Mouse (Mus musculus) yolk sac, embryonic 10.5 days (tissue): Measurements from ENCODE around the gene Cdh13.

ENCODE experiments used
- DNase-seq: peaks from one replicate; pipeline ENCODE4 v3.0.0-alpha.2; 2017; ENCODE audit warnings: low spot score

Cdh13 gene

DNA sequence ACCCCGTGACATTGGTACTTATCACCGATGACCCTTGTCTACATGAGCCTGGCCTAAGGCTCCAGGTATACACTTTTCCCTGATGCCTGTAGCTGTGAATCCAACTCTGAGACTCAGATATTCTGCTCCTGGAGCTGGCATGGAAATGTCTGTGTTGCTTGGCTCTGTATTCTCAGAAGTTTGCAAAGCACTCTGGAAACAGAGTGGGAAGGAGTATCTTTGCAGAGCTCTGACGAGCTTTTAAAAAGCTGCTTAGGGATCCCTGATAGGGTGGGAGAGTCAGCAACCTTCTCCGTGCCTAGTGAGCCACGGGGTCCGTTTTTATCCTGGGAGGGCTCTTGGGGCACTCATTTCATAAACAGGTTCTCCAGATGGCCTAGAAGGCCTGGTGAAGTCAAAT lies 526.1 kb downstream of the Cdh13 start:
- DNase-seq: no peak

DNA sequence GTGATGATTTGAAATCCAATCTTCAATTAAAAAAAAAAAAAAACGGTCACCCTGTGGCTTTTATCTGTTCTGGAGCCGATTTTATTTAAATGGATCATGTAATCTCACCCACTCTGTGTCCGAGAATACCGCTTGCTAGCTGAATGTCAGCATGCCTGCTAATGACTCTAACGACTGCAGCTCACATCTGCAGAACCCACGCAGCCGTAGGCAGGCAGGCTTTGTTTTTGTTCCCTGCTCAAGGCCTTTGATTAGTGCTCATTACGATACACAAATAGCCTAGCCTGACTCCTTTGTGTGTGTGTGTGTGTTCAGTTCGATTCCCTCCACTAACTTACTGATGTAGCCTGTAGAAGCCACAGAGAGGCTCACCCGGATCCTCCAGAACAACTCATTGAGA lies 531.5 kb downstream of the Cdh13 start:
- DNase-seq: no peak

DNA sequence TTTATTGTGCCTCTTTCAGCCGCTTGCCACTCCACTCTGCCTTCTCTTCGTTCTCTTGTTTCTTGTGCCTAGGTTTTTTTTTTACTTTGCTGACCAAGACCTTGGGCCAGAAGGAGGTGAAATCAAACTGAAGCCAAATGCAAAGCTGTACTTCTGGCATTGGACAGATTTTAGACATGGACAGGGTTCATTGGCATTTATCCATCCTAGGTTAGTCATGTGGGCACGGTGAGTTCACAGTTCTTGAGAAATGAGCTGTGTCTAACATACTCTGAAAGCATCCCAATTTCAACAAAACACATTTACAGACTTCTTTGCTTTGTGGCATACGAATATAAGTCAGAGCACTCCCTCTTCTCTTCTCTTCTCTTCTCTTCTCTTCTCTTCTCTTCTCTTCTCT lies 543.2 kb downstream of the Cdh13 start:
- DNase-seq: no peak

DNA sequence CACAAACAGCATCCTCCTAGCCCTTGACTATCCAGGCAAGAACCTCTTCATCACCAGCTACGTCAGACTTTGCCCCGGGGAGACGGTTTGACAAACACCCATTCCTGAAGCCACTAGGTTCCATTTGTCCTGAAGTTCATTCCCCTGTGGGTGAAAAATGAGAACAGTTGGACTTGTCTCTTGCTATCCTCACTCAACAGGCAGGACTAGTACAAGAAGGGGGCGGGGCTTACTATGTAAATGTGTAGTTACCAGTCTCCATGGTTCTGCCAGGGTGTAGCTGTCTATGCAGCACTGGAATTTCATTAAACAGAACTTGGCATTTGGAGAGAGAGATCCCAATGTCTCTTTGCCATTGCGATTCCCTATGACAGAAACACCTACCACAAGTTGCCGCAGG lies 544.2 kb downstream of the Cdh13 start:
- DNase-seq: no peak

DNA sequence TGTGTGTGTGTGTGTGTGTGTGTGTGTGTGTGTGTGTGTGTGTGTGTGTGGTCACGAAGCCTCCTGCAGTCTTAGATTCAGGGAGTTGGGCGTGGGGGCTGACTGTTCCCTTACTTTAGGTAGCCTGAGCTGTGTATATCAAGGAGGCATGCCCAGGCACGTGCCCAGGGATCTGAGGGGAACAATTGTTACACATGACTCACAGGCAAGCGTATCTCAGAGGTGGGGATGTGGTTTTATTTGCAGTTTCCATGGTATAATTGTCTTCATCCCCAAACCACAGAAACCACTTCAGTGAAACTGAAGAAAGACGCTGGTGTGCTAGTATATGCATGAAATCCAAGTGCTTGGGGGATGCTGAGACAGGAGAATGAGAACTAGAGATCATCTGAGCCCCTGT lies 546.8 kb downstream of the Cdh13 start:
- no peak for DNase-seq

DNA sequence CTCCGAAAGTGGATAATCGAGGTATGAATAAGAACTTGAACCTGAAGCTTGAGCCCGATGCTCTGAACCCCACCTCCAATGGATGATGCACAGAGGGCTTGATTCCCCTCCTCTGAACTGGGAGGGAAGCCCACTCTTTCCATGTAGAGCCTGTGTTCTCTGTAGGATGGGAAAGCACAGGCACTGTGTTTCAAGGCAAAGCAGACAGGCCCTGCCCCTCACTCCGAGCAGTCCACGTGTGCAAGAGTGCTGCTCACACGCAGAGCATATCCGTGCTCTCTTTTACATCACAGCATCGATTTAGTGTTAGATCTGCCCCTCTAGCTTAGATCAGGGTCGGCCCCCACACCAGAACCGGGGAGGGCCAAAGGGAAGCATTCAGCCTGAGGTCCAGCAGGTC lies 547.5 kb downstream of the Cdh13 start:
- no peak for DNase-seq

DNA sequence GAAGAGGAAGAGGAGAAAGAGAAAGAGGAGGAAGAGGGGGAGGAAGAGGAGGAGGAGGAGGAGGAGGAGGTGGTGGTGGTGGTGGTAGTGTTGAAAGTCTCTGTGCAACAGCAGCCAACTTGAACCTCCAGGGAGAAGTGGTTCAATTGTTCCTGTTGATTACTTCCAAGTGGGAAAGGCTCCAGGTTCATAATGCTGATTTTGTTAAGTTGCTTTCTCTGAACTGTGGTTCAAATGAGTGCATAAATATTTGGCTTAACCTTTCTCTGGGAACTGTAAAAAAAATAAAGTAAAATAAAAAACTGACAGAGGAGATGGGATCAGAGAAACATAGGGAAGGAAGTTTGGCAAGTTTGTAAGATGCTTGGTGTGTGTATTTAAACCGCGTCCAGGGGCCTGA lies 555.3 kb downstream of the Cdh13 start:
- no peak for DNase-seq

DNA sequence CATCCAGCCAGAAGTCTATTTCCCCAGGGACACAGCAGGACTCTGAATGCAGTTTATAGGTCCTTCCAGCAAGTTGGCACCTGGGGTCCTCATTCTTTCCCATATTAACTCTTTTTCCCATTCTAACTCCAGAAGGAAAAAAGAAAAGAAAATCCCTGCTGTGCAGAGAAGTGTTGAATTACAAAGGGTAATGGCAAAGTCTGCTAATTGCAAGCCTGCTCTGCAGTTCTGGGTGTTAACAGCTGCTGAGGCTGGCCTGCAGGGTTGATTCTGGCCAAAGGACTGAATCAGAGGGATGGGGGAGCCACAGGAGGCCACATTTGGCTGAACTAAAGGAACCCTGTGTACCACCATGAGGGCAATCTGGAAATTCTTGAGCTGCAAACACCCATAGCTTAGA lies 562.2 kb downstream of the Cdh13 start:
- no peak for DNase-seq

DNA sequence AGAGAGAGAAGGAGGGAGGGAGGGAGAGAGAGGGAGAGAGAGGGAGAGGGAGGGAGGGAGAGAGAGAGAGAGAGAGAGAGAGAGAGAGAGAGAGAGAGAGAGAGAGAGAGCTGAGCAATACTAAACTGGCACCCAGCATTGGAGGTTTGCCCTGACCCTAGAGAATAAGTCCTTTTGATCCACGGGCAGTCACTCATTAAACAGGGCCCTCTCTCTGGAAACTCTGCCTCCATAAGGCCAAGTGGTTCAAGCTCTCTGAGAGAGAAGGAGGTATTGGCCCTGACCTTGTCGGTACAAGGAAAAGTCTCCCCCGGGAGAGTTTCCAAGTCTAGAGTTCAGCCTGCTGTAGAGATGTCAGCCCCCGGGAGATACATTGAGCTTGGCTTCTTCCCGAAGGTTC lies 564.5 kb downstream of the Cdh13 start:
- DNase-seq: no peak

DNA sequence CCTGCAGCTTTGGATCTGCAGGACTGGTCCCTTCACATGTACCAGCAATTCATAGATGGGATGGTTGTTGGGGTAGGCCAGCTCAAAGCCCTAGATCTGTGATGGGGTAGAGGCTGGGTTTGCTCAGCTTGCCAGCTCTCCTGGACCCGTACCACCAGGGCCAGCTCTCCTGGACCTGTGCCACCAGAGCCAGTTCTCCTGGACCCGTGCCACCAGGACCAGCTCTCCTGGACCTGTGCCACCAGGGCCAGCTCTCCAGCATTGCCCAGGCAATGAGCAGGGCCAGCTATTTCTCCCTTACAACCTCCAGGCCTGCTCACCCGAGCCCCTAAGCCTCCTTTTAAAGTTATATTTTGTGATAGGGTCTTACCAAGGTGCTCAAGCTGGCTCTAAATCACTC lies 566.0 kb downstream of the Cdh13 start:
- DNase-seq: no peak

DNA sequence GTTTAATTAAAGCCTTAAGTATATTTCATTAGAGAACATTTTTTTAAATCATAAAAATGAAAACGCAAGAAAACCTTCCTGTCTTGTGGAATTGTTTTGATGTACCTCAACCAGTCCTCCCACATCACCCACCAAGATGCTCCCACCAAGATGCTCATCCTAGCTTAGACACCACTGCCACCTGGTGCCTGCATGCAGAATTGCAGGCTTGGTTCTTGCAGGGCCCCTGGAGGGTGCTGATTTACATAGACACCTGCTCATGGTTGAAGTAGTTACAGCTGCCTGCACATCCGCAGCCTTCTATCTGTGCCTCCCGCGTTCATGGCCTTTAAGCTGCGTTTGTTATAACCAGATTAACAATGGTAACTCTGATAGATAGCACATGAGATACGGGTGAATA lies 566.8 kb downstream of the Cdh13 start:
- DNase-seq: peak; percentile 25

DNA sequence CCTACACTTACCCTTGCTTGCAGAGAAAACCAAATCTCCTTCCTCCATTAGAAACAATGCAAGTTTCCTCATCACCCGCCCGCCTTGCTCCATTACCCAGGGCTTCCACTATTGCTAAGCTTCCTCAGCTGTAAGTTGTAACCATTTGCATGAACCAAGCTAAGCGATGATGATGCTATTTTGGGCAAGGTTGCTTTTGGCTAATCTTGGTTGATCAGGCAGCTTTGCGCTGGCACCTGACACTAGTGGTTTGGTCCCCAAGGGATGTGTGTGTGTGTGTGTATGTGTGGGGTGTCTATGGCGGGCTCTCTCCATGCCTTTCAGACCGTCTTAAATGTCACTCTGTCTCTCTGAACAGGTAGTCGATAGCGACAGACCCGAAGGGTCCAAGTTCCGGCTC lies 567.8 kb downstream of the Cdh13 start:
- no peak for DNase-seq

DNA sequence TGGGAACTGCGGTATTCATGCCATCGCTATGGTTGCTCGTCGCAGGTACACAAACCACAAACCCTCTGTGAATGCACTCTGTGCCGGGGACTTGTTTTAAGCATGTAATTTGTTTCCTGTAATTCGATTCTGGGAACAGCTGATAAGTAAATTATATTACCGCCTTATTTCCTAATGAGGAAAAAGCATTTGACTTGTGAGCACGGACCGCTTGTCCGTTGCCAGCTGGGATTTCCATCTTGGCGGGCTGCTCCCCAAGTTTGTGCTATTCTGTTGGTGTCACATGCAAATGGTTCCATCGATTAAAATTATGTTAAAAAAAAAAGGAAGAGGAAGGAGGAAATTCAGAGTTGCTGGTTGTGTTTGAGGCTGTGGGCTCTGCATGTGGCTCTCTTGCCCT lies 569.3 kb downstream of the Cdh13 start:
- no peak for DNase-seq

DNA sequence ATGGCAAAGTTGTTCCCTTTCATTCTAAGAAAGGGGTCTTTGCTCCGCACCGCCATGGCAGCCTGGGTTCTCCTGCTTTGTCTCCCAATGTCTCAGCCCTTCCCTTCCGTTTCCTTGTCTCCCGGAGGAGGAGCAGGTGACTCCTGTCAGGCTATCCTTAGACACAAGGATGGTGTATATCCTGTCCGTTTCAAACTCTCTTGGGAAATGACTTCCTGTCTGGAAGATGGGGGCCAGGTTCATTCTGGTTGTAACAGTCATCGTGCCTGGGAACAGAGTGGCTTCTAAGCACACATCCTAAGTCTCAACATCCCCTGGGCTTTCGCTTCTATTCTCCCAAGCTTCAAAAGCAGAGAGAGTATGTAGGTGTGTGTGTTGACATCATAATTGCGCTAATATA lies 571.1 kb downstream of the Cdh13 start:
- no peak for DNase-seq

DNA sequence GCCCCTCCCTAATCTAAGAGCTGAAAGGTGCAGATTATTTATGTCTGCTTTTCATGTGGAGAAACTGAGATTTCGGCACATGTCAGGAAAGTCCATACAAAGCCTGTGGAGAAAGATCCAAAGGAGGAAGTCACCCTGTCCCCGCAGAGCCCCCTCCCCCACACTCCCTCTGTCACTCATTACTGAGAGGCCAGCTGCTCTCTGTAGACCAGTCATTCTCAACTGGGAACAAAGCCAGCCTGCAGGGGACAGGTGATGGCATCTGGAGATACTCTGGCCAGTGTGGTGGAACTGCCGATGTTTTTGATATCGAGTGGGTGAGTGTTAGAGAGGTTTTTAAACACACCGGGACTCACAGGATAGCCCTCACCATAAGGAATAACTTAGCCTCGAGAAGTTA lies 582.8 kb downstream of the Cdh13 start:
- DNase-seq: no peak

DNA sequence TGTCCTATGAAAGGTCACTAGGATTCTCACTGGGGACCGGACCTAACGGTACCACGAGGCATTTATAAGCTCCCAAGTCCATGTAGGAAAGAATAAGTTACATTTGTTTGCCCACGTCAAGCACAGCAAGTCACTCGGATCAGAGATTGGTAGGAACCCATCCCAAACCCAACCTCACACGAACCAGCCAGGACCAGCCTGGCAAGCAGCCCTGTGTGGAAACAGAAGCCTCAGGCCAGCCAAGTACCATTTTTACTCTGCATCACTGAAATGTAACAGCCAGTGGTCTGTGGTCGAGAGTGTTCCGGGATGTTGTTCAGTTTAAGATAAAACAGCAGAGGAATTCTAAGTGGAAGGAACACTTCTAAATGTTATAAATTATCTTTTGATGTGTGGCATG lies 587.2 kb downstream of the Cdh13 start:
- no peak for DNase-seq

DNA sequence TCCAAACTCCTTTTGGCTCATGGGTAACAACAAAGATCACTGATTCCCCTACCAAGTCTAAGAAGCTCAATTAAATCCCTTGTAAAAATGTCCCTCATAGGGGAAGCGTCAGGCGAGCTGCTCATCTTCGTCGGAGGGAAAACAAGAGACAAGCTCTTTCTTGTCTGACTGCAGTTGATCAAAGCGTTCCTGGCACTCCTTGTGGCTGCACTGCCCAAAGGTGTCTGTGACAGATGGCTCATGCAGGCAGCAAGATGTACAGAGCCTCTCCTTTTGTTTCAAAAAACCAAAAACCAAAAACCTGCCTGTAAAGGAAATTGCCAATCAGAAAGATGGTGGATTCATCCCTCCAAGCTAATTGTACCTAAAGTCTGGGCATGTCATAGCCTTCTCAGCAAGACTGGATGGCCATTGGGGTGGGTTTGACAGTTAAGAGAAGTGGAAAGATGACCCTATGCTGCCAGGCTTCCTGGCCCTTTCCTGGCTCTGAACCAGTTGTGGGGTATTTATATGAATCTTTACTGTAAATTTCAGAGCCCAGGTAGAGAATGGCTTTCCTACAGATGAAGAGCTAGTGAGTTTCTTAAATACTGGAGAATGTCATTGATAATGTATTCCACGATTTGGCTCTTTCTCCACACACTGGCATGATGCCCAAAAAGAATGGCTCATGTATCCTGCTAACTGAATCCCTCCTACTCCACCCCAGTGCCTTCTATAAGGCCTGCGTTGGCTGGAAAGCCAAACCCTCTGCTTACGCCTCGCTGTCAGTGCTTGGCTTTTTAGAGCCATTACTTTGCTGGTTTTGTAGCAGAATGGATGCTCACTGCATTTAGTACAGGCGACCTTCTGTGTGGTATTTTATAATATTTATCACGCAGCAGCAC lies 596.6 kb downstream of the Cdh13 start:
- DNase-seq: no peak

DNA sequence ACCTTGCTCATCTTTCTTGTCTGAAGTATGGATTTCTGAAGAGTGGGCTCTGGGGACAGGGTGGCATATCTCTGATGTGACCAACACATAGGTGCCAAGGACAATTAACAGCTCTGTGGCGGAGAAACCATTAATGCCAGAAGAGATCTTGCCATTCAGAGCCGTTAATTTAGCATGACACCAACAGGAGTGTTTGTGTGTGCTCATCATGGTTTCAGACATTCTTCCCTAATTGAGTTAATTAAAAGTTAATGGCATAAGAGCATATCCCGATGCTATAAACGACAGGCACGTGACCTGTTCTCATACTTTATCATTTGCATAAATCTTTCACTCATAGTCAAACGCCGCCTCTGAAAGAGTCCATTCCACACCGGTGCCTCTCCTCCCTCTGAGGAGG lies 600.8 kb downstream of the Cdh13 start:
- no peak for DNase-seq

DNA sequence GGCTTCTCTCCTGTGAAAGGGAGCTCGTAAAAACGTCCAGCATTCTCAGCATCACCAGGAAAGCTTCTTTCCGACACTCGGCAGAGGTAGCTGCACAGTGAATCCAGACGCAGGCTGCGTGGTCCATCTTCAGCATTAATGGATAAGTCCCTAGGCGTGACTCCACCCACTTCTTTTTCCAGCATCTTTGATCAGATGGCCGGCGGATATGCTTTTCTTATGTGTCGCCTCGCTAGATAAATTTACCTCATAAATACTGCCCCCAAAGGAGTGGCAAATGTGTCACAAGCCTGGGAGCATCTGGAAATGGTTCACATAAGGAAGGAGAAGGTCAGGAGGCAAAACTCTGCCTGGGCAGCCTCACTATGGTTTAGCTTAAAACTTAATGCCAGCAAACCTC lies 601.5 kb downstream of the Cdh13 start:
- peak; percentile 2 for DNase-seq

DNA sequence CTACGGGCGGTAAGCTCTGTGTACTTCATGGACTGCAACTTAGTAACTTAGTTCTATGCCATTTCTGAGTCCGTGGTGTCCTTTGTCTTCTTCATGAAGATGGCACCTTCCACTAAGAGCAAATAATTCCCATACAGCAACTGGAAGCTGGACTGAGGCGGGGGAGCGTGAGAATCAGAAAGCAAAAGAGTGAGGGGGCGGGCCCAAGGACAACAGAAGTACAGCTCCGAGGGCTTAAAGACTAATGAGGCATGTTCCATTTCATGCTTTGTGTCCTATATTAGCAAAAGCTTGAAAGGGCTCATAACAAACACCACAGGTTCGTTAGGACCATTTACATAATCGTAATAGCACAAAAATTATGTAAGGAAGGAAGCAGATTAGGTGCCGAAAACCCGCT lies 618.9 kb downstream of the Cdh13 start:
- no peak for DNase-seq

DNA sequence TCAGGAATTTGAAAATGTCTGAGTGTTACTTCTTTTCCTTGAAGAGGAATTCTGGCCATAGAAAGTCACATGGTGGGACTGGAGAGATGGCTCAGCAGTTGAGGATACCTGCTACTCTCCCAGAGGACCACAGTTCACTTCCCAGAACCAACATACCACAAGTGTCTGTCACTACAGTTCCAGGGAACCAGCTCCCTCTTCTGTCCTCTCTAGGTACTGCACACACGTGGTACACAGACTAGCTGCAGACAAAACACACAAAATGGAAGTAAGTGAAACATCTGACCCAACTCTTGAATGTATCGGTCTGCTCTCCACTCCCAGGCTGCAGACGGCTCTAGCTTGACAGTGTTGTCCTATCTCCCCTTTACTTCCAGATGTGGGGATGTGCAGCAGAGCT lies 633.0 kb downstream of the Cdh13 start:
- DNase-seq: no peak

DNA sequence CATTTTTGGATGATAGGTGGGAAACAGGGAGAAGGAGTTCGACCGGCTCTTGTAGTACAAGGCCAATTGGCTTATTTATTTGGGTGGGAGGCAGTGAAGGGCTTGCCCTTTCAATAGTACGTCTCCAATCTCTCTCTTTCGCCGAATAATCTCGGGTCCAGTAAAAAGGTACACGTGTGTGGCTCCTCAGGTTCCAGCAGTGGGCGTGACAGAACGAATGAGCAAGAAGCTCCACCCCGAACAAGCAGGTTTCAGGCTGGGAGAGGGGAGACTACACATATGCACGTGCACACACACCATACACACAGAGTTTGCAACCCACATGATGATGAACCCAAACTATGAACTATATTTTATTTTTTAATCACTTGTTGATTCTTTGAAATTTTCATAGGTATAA lies 653.9 kb downstream of the Cdh13 start:
- DNase-seq: no peak

DNA sequence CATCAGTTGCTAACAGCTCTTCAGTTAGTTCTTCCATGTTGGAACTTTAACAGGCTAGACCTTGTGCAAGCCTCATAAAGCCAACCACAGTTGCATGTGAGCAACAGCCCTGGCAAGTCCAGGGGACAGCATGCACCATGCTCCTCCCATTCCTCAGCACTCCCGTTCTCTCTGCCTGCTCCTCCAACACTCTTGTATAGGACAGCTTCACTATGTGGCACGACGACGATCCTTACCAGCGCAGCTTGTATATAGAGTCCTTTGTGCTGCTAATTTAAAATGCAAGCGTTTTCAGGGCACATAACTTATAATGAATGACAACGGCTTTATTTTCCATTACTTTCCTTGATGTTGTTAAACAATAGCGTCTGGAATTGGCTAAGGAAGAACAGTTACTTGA lies 654.5 kb downstream of the Cdh13 start:
- no peak for DNase-seq
